Mouse (Mus musculus) CD4-positive, CD25-positive, alpha-beta regulatory T cell, adult 4 months (primary cell): ENCODE data around the gene Rorc. TPM values are rescaled to one million over a fixed set of nuclear protein-coding genes. Genes with fewer than 3 reads are reported as not detected.
A peak's percentile ranks its signal among the peaks of the same experiment; 100 is the strongest.

Source experiments
- ATAC-seq: one replicate; pipeline ENCODE4 v1.8.0; 2017
- polyA plus RNA-seq, 2 experiments: library from polyadenylated mRNA; unstranded; fragments of 100-300 nt; shearing (Covaris generic); gene quantifications; one replicate each; pipeline ENCODE4 v1.2.1; 2017

Rorc gene
- polyA plus RNA-seq, 2 experiments from 2014 or later: 4.4 to 7.4 TPM

DNA sequence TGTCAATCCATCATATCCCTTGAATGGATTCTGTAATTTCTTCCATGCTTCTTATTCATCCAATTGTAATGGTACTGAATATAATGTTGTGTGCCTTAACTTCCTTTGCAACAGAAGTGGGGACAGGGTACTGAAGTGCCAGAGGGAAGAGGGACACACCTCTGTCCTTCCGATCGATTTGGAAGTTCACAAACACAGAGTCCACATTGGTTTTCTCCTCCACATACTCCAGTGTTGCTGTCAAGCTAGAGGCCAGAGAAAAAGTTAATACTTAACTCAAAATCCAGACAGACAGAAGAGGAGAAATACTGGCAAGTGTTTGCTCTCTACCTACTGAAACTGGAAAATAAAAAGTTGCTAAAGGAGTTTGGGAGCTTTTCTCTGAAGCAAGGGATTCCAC is 61.7 kb downstream of the Rorc start:
- no peak for ATAC-seq

DNA sequence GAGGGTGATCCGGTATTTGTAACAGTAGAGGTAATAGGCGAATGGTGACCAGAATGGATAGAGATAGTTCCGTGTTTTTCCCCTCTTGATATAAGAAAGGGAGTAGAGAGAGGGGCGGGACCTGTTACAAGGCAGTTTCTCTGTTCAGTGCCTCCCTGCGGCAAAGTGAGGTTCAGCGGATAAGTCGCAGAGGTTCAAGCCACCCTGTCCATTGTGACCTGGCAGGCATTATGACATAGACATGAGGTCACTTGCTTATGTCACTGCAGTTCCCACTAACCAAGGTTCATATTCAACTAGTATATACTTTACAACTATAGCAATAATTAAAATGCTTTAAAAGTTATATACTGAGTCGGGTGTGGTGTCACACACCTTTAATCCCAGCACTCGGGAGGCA is 63.8 kb downstream of the Rorc start:
- no peak for ATAC-seq

DNA sequence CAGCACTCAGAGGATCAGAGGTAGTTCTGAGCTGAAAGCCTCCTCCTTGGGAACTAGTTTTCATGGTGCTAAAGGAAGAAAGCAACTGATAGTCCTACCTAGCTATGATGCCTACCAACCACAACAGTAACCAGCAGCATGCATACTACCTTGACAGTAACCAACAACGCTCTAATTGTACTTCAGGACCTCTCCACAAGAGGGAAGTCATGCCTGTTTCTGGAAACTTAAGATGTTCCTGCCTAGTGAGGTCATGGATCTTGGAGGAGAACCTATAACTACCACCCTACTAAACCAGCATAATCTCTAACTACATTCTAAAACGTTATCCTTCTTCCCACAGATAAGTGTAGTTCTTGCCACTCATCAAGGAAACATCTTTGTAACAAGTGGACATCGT is 68.6 kb downstream of the Rorc start:
- ATAC-seq: no peak

DNA sequence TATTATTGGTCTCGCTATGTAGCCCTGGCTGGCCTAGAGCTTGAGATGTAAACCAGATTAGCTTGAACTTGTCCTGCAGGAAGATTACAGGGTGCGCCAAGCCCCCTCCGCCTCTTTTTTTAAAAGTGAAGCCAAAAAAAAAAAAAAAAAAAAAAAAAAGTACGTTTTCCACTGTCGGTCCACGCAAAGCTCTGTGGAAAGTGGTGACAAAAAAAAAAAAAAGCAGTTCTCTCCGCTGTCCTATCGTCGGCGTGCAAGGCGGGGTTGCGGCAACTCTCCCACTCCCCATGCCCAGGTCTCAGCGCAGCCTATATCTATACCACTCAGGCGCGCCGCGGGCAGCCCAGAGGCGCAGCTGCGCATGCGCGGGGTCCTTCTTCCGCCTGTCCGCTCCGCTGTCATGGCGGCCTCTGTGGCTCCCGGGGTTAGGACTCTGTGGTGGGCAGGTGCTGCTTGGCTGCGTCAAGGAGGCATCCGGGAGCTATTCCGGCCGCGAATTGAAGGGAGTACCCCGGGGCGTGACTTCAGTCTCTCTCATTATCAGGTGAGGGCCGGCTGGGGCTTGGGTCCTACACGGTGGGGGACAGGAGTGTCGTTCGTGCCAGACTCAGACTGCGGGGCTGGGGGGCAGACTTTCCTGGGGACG is 70.5 kb downstream of the Rorc start, which contains the start of gene Mrpl9:
TSS of gene Mrpl9 (plus strand) at position 368 of the 646 bp plus-strand sequence.
- peak; percentile 92 for ATAC-seq

DNA sequence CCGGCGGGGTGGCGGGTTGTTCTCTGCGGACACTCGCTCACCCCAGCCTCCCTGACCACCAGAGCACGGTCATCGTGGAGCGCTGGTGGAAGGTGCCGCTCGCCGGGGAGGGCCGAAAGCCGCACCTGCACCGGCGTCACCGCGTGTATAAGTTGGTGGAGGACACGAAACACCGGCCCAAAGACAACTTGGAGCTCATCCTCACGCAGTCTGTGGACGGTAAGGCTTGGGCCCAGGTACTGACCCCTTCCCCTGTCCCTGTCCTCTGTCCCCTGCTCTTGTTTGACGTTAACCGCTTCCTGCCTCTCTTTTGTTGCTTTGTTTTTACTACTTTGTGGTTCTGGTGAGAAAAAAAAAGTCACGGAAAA is 71.0 kb downstream of the Rorc start, which contains the start of gene Oaz3:
TSS of gene Oaz3 (minus strand) at position 319 of the 368 bp plus-strand sequence.
- ATAC-seq: peak; percentile 50

Other genes starting within 250 kb of the Rorc start
- gene Gm10696, start 194.6 kb upstream of the Rorc start, polyA plus RNA-seq: not detected
- gene Gm5286, start 176.1 kb upstream of the Rorc start, polyA plus RNA-seq: not detected
- not detected for gene Gm4778, start 108.8 kb upstream of the Rorc start, polyA plus RNA-seq
- 10 to 100 TPM in 1 of 2 experiments, 1 to 10 TPM in 1; 9.9 to 11.9 TPM for gene Them4, start 62.7 kb upstream of the Rorc start, polyA plus RNA-seq
- not detected for gene Them5, start 30.7 kb upstream of the Rorc start, polyA plus RNA-seq
- gene C2cd4d, start 10.4 kb upstream of the Rorc start, polyA plus RNA-seq: not detected
- gene Lingo4, start 25.7 kb downstream of the Rorc start, polyA plus RNA-seq: under 1 TPM; 0.40 to 0.48 TPM
- 10 to 100 TPM; 11.4 to 11.6 TPM for gene Tdrkh, start 40.5 kb downstream of the Rorc start, polyA plus RNA-seq
- gene Mrpl9, start 70.5 kb downstream of the Rorc start, polyA plus RNA-seq: 10 to 100 TPM; 47.2 to 47.6 TPM
- under 1 TPM in 1 of 2 experiments, not detected in 1; 0.94 TPM for gene Oaz3, start 71.1 kb downstream of the Rorc start, polyA plus RNA-seq
- 1 to 10 TPM in 1 of 2 experiments, under 1 TPM in 1; 0.55 to 1.8 TPM for gene Celf3, start 105.5 kb downstream of the Rorc start, polyA plus RNA-seq
- 1 to 10 TPM in 1 of 2 experiments, not detected in 1; 1.4 TPM for gene Riiad1, start 107.5 kb downstream of the Rorc start, polyA plus RNA-seq
- 10 to 100 TPM; 17.1 TPM for gene Snx27, start 209.9 kb downstream of the Rorc start, polyA plus RNA-seq